Mouse (Mus musculus) right cerebral cortex, adult 18-20 months (tissue): Measurements from ENCODE around the gene Hoxa9.
A peak's percentile ranks its signal among the peaks of the same experiment; 100 is the strongest.

Source experiments
- DNase-seq: peaks from one replicate; pipeline ENCODE4 v3.0.0; 2022; ENCODE audit warnings: mixed read lengths

Hoxa9 gene

GRCm38 (mm10) chr6:52230516-52231165, at the start of gene Hoxa9:
Hoxa9 (minus strand) TSS chr6:52231089.
- no peak for DNase-seq

DNA sequence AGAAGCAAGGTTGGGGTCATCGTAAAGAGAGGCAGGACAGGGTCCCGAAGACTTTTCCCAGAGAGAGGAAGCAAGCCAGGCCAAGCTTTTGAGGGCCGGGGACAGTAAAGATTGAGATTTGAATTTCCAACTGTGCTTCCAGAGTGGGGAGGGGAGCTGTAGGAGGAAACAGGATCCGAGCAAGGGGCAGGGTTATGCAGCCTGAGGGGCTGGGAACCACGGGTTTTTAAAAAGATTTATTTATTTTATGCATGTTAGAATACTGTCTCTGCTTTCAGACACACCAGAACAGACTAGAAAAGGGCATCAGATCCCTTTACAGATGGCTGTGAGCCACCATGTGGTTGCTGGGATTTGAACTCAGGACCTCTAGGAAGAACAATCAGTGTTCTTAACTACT, 46.0 kb upstream of the Hoxa9 start:
- no peak for DNase-seq

DNA sequence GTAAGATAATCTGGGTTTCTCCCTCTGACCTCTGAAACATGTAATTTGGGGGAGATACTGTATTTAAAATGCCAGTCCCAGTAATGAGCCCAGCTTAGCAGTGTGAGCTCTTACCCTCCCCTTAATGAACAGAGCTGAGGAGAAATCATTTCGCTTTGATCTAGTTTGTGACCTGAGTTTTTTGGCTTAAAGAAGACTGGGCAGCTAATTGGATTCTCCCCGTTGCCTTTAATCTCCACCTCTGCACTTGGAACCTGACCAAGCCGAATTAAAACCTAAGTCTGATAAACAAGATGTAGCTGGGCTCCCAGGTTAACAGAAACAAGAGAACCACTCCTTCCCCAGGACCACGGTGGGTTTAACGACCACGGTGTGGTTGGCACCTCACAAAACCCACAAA, 45.5 kb upstream of the Hoxa9 start:
- DNase-seq = no peak

GRCm38 (mm10) chr6:52275563-52276280, 44.8 kb upstream of the Hoxa9 start:
- DNase-seq = no peak

GRCm38 (mm10) chr6:52274576-52274975, 43.7 kb upstream of the Hoxa9 start:
- no peak for DNase-seq

DNA sequence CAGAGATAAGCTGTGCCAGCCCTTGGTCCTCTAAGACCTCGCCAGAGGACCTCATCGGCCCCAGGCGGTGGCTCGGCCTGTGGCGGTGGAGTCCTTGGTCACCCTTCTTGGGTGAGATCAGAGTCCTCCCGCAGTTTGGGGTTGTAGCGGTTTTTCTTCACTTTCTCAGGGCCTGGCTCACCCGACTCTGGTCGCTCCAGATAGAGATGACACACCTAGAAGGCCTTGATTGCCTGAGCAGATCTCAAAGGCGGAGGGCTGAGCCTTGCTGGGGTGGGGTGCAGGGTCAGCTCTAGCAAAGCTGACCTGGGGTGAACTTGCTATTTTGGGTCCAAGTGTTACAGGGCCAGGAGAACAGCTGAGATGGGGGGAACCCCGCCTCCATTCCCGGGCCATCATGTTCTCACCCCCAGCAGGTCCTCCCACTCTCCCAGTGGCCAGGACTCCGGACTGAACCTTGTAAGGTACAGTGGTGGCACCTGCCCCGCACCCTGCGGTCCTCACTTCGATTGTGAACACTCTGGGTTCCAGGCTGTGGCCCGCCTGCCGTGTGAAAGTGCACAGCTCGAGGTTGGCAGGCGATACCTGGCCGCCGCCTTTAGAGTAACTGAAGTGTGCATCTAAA, 42.9 kb upstream of the Hoxa9 start:
- DNase-seq = no peak

- no peak for DNase-seq
These were observed 42.1 kb upstream of the Hoxa9 start for GRCm38 (mm10) chr6:52272766-52273655.

- DNase-seq = peak; percentile 66
These were observed 39.9 kb upstream of the Hoxa9 start for GRCm38 (mm10) chr6:52270494-52271480.

DNA sequence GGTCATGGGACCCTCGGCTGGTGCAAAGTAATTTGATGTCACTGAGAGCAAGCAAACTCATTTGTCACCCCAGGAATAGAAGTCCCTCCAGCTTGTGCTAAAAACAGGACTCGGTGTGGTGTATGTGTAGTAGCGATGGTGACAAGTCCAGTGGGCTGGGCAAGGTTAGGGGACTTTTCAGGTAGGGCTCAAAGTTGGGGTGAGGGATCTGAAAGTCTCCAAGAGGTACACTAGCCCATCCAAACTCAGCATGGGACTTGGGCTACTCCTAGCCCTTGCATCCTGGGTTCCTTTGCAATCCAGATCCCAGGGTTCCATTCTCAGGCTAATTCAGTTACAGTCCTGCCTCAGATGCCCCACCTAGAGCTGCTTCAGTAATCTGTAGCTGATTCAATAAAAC, 37.9 kb upstream of the Hoxa9 start:
- DNase-seq = no peak

DNA sequence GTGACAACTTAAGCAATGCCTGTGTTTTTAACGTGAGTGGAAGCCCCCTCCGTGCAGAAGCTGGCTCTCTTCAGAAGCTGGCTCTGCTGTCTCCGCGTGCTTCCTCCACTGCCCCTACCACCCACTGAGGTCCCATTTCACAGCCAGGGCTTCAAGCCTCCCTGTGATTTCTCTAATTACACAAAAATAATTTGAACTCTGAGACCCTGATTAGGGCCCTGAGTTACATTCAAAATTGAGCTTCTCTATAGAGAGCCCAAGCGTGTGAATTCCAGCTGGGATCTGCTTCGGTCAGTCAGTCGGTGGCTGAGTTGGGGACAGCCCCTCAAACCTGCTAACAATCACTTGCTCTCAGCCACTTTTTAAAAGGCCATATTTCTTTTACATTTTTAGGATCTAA, 37.5 kb upstream of the Hoxa9 start:
- DNase-seq = no peak

DNA sequence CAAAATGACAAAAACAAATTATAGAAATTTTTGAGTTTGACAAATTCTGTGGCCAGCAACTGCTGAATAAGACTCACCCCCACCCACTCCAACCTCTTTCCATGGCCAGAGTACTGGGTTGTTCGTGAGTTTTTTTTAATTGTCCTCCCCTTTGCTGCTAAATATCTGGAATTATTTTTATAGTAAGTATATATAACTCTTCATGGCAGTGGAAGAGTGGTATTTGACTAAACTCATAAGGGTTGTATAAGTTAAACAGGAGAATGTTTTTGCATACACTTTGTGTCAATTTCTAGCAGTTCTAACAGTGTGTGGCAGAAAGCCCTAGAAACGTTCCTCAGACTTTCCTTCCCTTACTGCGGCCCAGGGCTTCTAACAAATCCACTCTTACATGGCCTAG, 36.8 kb upstream of the Hoxa9 start:
- no peak for DNase-seq

- DNase-seq = no peak
These were observed 36.3 kb upstream of the Hoxa9 start for GRCm38 (mm10) chr6:52267221-52267620.

GRCm38 (mm10) chr6:52266666-52266985, 35.7 kb upstream of the Hoxa9 start:
- DNase-seq = no peak

GRCm38 (mm10) chr6:52265913-52266665, 35.2 kb upstream of the Hoxa9 start:
- DNase-seq = no peak

- DNase-seq = no peak
These were observed 34.5 kb upstream of the Hoxa9 start for GRCm38 (mm10) chr6:52265306-52265912.

DNA sequence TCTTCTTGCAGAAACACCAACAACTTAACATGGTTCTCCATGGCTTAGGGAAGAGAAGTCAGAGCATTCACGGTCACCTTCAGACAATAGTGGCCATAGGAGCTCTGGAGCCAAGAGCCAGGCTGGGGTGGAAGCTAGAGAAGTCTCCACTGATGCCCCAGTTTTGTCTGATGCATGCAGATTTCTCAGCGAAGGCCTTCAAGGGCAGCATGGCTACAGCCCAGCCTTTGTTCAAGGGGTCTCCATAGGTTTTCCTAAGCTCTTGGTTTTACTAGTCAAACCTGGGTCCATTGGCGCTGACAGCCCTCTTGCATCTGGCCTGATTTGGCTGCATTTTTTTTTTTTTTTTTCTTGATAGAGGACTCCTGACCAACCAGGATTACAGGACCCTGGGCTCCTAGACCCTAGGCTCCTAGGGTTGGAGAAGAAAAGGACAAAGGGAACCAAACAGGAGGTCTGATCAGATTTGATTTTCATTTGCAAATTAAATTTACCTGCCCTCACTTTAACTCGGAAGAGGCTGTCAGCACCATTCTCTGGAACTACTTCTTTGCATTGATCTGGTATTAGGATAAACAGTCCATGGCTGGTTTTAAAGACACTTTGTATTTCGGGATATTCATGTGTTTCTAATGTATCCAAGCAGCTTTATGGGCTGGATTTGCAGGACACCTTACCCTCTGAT, 33.4 kb upstream of the Hoxa9 start:
- DNase-seq = no peak

- DNase-seq = no peak
These were observed 32.4 kb upstream of the Hoxa9 start for GRCm38 (mm10) chr6:52263321-52263585.

DNA sequence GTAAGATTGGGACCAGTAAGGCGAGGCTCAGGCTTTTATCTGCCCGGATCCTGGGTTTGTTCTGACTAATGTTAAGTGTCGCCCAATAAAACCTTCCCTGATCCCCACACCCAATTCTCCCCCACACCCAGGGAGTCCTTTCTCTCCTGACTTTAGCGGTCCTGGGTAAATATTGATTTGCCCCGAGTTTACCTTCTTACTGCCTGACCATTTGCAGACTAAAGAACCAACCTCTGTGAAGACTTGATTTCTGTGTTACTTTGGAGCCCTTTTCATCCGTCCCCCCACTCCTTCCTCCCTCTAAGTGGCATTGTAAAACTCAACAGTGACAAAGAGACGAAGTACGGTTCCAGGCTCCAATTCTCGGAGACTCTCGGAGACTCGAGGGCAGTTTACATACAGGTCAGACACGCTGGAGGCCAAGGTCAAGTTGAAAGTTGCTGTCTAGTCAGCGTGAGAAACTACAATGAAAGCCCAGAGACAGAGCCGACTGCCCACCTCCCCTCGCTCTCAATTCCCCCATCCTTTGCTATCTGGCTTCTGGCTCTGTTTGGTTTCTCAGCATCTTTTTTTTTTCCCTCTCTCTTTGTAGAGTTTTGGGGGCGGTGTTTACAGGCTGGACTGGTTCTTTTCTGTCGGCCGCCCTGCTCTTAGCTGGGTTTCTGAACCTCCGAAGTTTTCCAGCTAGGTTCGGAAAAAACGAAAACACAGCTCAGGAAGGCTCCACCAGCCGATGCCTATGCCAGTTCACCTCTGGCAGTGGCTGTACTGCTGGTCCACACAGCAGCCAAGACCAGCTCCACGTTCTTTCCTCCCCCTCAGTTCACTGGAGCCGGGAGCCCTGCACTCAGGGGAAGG, 31.8 kb upstream of the Hoxa9 start:
- DNase-seq = no peak

DNA sequence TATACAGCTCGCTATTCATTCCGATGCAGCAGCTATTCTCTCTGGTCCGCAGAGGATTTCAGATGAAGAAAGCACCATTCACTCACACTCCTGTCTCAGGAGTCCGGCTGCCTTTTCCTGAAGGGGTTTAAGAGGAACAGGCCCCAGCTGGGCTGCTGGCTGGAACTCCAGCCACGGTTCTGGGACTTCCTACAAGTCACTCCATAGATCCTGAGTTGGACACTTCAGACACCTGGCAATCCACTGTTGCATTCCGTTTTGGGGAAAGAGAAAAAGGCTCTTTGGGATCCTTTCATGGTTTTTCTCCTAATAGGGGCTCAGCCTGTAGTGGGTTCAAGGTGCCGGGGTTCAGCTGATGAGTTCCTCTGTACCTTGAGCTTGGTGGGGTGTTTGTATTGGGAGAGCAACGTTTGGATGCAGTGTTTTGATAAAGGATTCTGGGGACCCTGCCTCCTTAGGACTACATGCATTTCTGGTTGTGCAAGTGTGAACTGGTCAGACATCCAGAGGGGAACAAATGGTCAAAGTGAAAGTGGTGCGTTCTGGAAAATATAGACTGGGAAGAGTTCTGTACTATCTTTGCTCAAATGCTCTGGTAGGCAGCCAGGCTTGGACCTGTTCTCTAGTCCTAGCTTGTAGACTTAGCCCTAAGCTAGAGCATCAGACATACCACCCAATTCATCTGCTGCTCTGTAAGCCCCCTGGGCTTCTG, 31.0 kb upstream of the Hoxa9 start:
- DNase-seq = no peak
